Mouse (Mus musculus) CH12.LX (cell line): ENCODE measurements at regions not wholly inside any gene's neighbourhood (a gene's known extent, or its start where the extent isn't known, plus 50 kb on each side); places are given as distances from the start of the nearest gene placed in this dataset.
"Not testable (repeated sequence)": the region's sequence is repeated elsewhere in the genome, so short reads cannot be mapped to it uniquely, and the experiment has no call there.

Source experiments
- CTCF ChIP-seq, 2 experiments: IDR thresholded peaks in 1 of 2; conservative IDR thresholded peaks in 1 of 2; 2 replicates each; pipeline ENCODE4 v1.5.1; 2011 to 2012; ENCODE audit warnings: low read depth in 2 of 2, low read length in 2 of 2, improper control_type of control experiment in 1 of 2, inconsistent platforms in 1 of 2, mild to moderate bottlenecking in 1 of 2, moderate library complexity in 1 of 2
- GABPA ChIP-seq: IDR thresholded peaks from 2 replicates; pipeline ENCODE4 v1.6.1; 2012; ENCODE audit warnings: low read depth, low read length, improper control_type of control experiment, inconsistent platforms; ENCODE audit not compliant: insufficient replicate concordance
- KAT2A ChIP-seq: IDR thresholded peaks from 2 replicates; pipeline ENCODE4 v1.6.1; 2012; ENCODE audit warnings: low read length, improper control_type of control experiment, inconsistent platforms; ENCODE audit not compliant: insufficient replicate concordance
- NELFE ChIP-seq: IDR thresholded peaks from 2 replicates; pipeline ENCODE4 v1.6.1; 2011; ENCODE audit warnings: low read depth, low read length, improper control_type of control experiment
- POLR2A ChIP-seq: IDR thresholded peaks from 2 replicates; pipeline ENCODE4 v1.6.1; 2011; ENCODE audit warnings: low read depth, mild to moderate bottlenecking, improper control_type of control experiment, low read length
- RAD21 ChIP-seq: IDR thresholded peaks from 2 replicates; pipeline ENCODE4 v1.6.1; 2011; ENCODE audit warnings: low read depth, mild to moderate bottlenecking, low read length, improper control_type of control experiment, moderate library complexity
- RCOR1 ChIP-seq: conservative IDR thresholded peaks from 2 replicates; pipeline ENCODE4 v1.6.1; 2012; ENCODE audit warnings: low read depth, mild to moderate bottlenecking, inconsistent platforms, low read length, improper control_type of control experiment
- SIN3A ChIP-seq: IDR thresholded peaks from 2 replicates; pipeline ENCODE4 v1.6.1; 2012; ENCODE audit warnings: low read length, improper control_type of control experiment, inconsistent platforms
- TBP ChIP-seq: conservative IDR thresholded peaks from 2 replicates; pipeline ENCODE4 v1.6.1; 2011; ENCODE audit warnings: low read depth, low read length, improper control_type of control experiment
- TCF12 ChIP-seq: IDR thresholded peaks from 2 replicates; pipeline ENCODE4 v1.6.1; 2014; ENCODE audit warnings: low read depth, mild to moderate bottlenecking, inconsistent platforms, low read length, improper control_type of control experiment
- UBTF ChIP-seq: IDR thresholded peaks from 2 replicates; pipeline ENCODE4 v1.6.1; 2012; ENCODE audit warnings: low read depth, mild to moderate bottlenecking, inconsistent platforms, low read length, improper control_type of control experiment, moderate library complexity
- USF1 ChIP-seq: IDR thresholded peaks from 2 replicates; pipeline ENCODE4 v1.6.1; 2014; ENCODE audit warnings: low read depth, mild to moderate bottlenecking, inconsistent platforms, low read length, improper control_type of control experiment
- ZNF384 ChIP-seq: IDR thresholded peaks from 2 replicates; pipeline ENCODE4 v1.6.1; 2012; ENCODE audit warnings: low read depth, low read length, improper control_type of control experiment, inconsistent platforms

DNA sequence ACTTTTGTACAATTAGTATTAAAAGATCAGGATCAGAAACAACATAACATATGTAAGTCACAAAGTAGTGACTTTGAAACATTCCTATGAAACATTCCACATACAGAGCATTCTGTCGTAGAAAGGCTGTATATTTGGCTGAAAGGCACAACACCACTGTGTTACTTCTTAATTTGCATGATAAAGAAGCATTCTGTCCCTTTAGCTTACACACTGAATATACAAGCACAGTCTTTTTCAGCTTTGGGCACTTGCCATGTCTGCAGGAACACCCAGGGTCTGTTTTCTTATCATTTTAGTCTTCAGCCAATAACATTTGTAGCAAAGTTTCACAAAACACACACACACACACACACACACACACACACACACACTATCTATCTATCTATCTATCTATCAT, 82.2 kb upstream of the Klhl1 start:
- not testable (repeated sequence) for TF ChIP-seq ZNF384; SIN3A; TCF12; KAT2A; GABPA; POLR2A; USF1; RCOR1; CTCF (conservative IDR thresholded peaks at IDR 0.05 in 1 of 2, IDR thresholded peaks at IDR 0.05 in 1 of 2; ENCODE audit: low read depth in 2 of 2, low read length in 2 of 2); RAD21; UBTF; NELFE; TBP
